Mouse (Mus musculus): Measurements from ENCODE around the gene Olfr283. TPM values are rescaled to one million over a fixed set of nuclear protein-coding genes. Genes with fewer than 3 reads are reported as not detected.
A peak's percentile ranks its signal among the peaks of the same experiment; 100 is the strongest.

The Olfr283 gene
- polyA plus RNA-seq, 1 experiment, result not detected

- no peak overlapping the region for H3K4me3 ChIP-seq (ENCODE audit: insufficient read depth, low read depth, low read length)
- 66% methylated on average over 4 of the region's 4 CpGs for WGBS
- H3K27me3 ChIP-seq (replicated peaks; ENCODE audit: control insufficient read depth, insufficient read depth, low read length), result no peaks in the 10 kb centered on the region
- TF ChIP-seq CTCF (conservative IDR thresholded peaks at IDR 0.05; ENCODE audit: insufficient read depth, insufficient read length, low read depth, low read length) (no peak), POLR2A (IDR thresholded peaks at IDR 0.05; ENCODE audit: low read depth, low read length) (no peak)
- H3K4me1 ChIP-seq (ENCODE audit: control insufficient read depth, insufficient read depth, low read length), result no peaks in the 10 kb centered on the region
- no peaks in the 10 kb centered on the region for H3K36me3 ChIP-seq (ENCODE audit: control insufficient read depth, insufficient read depth, low read length)
- H3K27ac ChIP-seq (ENCODE audit: insufficient read depth, low read depth, low read length), result no peak overlapping the region
- DNase-seq, result no peak
These were observed 35.2 kb upstream of the Olfr283 start for GRCm38 (mm10) chr15:98415996-98416395.

- H3K36me3 ChIP-seq (ENCODE audit: control insufficient read depth, insufficient read depth, low read length), result no peaks in the 10 kb centered on the region
- no peaks in the 10 kb centered on the region; the same call in 1 of the 2 replicates for H3K4me1 ChIP-seq (ENCODE audit: control insufficient read depth, insufficient read depth, low read length)
- H3K4me3 ChIP-seq (ENCODE audit: insufficient read depth, low read depth, low read length), result no peak overlapping the region
- H3K27ac ChIP-seq (ENCODE audit: insufficient read depth, low read depth, low read length), result no peak overlapping the region
- no peaks in the 10 kb centered on the region for H3K27me3 ChIP-seq (replicated peaks; ENCODE audit: control insufficient read depth, insufficient read depth, low read length)
- DNase-seq, result no peak
- no peak for TF ChIP-seq CTCF (conservative IDR thresholded peaks at IDR 0.05; ENCODE audit: insufficient read depth, insufficient read length, low read depth, low read length)
- TF ChIP-seq POLR2A (IDR thresholded peaks at IDR 0.05; ENCODE audit: low read depth, low read length), result no peak
- 90% methylated on average over 9 of the region's 9 CpGs for WGBS
These were observed 29.5 kb upstream of the Olfr283 start for GRCm38 (mm10) chr15:98410249-98410648.

- H3K27ac ChIP-seq (ENCODE audit: insufficient read depth, low read depth, low read length), result no peak overlapping the region
- H3K27me3 ChIP-seq (replicated peaks; ENCODE audit: control insufficient read depth, insufficient read depth, low read length), result no peaks in the 10 kb centered on the region
- no peak for DNase-seq
- 77% methylated on average over 2 of the region's 2 CpGs for WGBS
- H3K4me1 ChIP-seq (ENCODE audit: control insufficient read depth, insufficient read depth, low read length), result no peaks in the 10 kb centered on the region; the same call in 1 of the 2 replicates
- H3K36me3 ChIP-seq (ENCODE audit: control insufficient read depth, insufficient read depth, low read length), result no peaks in the 10 kb centered on the region
- TF ChIP-seq POLR2A (IDR thresholded peaks at IDR 0.05; ENCODE audit: low read depth, low read length) (no peak), CTCF (conservative IDR thresholded peaks at IDR 0.05; ENCODE audit: insufficient read depth, insufficient read length, low read depth, low read length) (no peak)
- no peak overlapping the region for H3K4me3 ChIP-seq (ENCODE audit: insufficient read depth, low read depth, low read length)
These were observed 28.9 kb upstream of the Olfr283 start for GRCm38 (mm10) chr15:98409635-98410034.

- no peak for TF ChIP-seq POLR2A (IDR thresholded peaks at IDR 0.05; ENCODE audit: low read depth, low read length)
- no peak; the same call in 1 of the 2 replicates for TF ChIP-seq CTCF (conservative IDR thresholded peaks at IDR 0.05; ENCODE audit: insufficient read depth, insufficient read length, low read depth, low read length)
- H3K27ac ChIP-seq (ENCODE audit: insufficient read depth, low read depth, low read length), result no peak overlapping the region
- no peaks in the 10 kb centered on the region; the same call in 1 of the 2 replicates for H3K4me1 ChIP-seq (ENCODE audit: control insufficient read depth, insufficient read depth, low read length)
- H3K36me3 ChIP-seq (ENCODE audit: control insufficient read depth, insufficient read depth, low read length), result no peaks in the 10 kb centered on the region
- peak; percentile 18 for DNase-seq
- peak overlapping the region; percentile 47 for H3K4me3 ChIP-seq (ENCODE audit: insufficient read depth, low read depth, low read length)
- H3K27me3 ChIP-seq (replicated peaks; ENCODE audit: control insufficient read depth, insufficient read depth, low read length), result no peaks in the 10 kb centered on the region
- 39% methylated on average over 17 of the region's 17 CpGs for WGBS
These were observed 27.8 kb upstream of the Olfr283 start for GRCm38 (mm10) chr15:98408406-98409060.

- TF ChIP-seq POLR2A (IDR thresholded peaks at IDR 0.05; ENCODE audit: low read depth, low read length) (no peak), CTCF (conservative IDR thresholded peaks at IDR 0.05; ENCODE audit: insufficient read depth, insufficient read length, low read depth, low read length) (no peak)
- no peak overlapping the region for H3K27ac ChIP-seq (ENCODE audit: insufficient read depth, low read depth, low read length)
- DNase-seq, result no peak
These were observed 21.6 kb upstream of the Olfr283 start for GRCm38 (mm10) chr15:98402356-98402755.

GRCm38 (mm10) chr15:98397136-98397535 is 16.4 kb upstream of the Olfr283 start:
- TF ChIP-seq CTCF (conservative IDR thresholded peaks at IDR 0.05; ENCODE audit: insufficient read depth, insufficient read length, low read depth, low read length) (no peak), POLR2A (IDR thresholded peaks at IDR 0.05; ENCODE audit: low read depth, low read length) (no peak)
- Histone ChIP-seq H3K36me3 (ENCODE audit: control insufficient read depth, insufficient read depth, low read length) (no peaks in the 10 kb centered on the region), H3K27me3 (replicated peaks; ENCODE audit: control insufficient read depth, insufficient read depth, low read length) (no peaks in the 10 kb centered on the region), H3K27ac (ENCODE audit: insufficient read depth, low read depth, low read length) (no peak overlapping the region), H3K4me3 (ENCODE audit: insufficient read depth, low read depth, low read length) (no peak overlapping the region), H3K4me1 (ENCODE audit: control insufficient read depth, insufficient read depth, low read length) (no peaks in the 10 kb centered on the region; the same call in 1 of the 2 replicates)
- peak; percentile 50 for DNase-seq
- WGBS, result 39% methylated on average over 1 of the region's 1 CpGs

More at GRCm38 (mm10) chr15:98402356-98402755, 21.6 kb upstream of the Olfr283 start:
- WGBS, result 46% methylated on average over 10 of the region's 10 CpGs
- H3K4me3 ChIP-seq (ENCODE audit: insufficient read depth, low read depth, low read length), result no peak overlapping the region
- no peaks in the 10 kb centered on the region for H3K4me1 ChIP-seq (ENCODE audit: control insufficient read depth, insufficient read depth, low read length)
- H3K27me3 ChIP-seq (replicated peaks; ENCODE audit: control insufficient read depth, insufficient read depth, low read length), result no peaks in the 10 kb centered on the region
- no peaks in the 10 kb centered on the region for H3K36me3 ChIP-seq (ENCODE audit: control insufficient read depth, insufficient read depth, low read length)

- Histone ChIP-seq H3K27ac (ENCODE audit: insufficient read depth, low read depth, low read length) (no peak overlapping the region), H3K4me3 (ENCODE audit: insufficient read depth, low read depth, low read length) (no peak overlapping the region), H3K36me3 (ENCODE audit: control insufficient read depth, insufficient read depth, low read length) (no peaks in the 10 kb centered on the region), H3K4me1 (ENCODE audit: control insufficient read depth, insufficient read depth, low read length) (no peaks in the 10 kb centered on the region), H3K27me3 (replicated peaks; ENCODE audit: control insufficient read depth, insufficient read depth, low read length) (no peaks in the 10 kb centered on the region)
- WGBS, result 24% methylated on average over 2 of the region's 2 CpGs
- no peak for DNase-seq
- no peak for TF ChIP-seq CTCF (conservative IDR thresholded peaks at IDR 0.05; ENCODE audit: insufficient read depth, insufficient read length, low read depth, low read length)
- TF ChIP-seq POLR2A (IDR thresholded peaks at IDR 0.05; ENCODE audit: low read depth, low read length), result no peak
These were observed 11.1 kb upstream of the Olfr283 start for GRCm38 (mm10) chr15:98391903-98392187.
